Mouse (Mus musculus): ENCODE results near the gene Galc.

DNA sequence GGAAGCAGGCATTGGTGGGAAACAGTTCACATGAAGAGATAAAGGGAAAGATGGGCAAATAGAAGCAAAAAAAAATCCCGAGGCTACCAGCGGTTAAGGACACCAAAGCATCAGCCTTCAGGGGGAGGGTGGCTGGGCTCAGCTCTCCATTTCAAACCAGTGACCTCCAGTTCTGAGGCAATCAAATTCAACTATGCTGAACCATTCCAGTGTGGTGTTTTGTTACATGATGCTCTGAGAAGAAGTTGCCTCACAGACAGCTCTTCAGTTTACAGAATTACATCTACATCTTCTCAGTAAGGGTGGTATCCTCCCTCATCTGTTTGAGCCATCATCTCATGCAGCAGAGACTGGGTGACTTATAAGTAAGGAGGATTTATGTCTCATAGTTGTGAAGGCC, 82.6 kb downstream of the Galc start:
- no peak for TF ChIP-seq POLR2A (IDR thresholded peaks at IDR 0.05; ENCODE audit: control insufficient read depth in 1 of 2, insufficient read depth in 1 of 2, low read depth in 1 of 2, low read length in 2 of 2, poor library complexity in 1 of 2)
- no peak for TF ChIP-seq NRF1 (IDR thresholded peaks at IDR 0.05; ENCODE audit: insufficient read depth, low read depth, low read length, poor library complexity, severe bottlenecking)
- no peak for TF ChIP-seq EP300 (IDR thresholded peaks at IDR 0.05; ENCODE audit: low read depth in 1 of 2, low read length in 2 of 2)
- TF ChIP-seq CTCF (IDR thresholded peaks at IDR 0.05 in 2 of 3, conservative IDR thresholded peaks at IDR 0.05 in 1 of 3; ENCODE audit: control insufficient read depth in 1 of 3, insufficient read depth in 1 of 3, low read depth in 2 of 3, low read length in 3 of 3, poor library complexity in 1 of 3, severe bottlenecking in 1 of 3): no peak
- TF ChIP-seq ETS1 (IDR thresholded peaks at IDR 0.05; ENCODE audit: low read depth, low read length): no peak
- TF ChIP-seq TCF12 (IDR thresholded peaks at IDR 0.05; ENCODE audit: low read depth, low read length): no peak
- TF ChIP-seq CHD2 (IDR thresholded peaks at IDR 0.05; ENCODE audit: low read length): no peak

All from MEL (cell line).